Mouse (Mus musculus) forebrain, embryonic 12.5 days (tissue): ENCODE results near the gene Klhl23. TPM values are rescaled to one million over a fixed set of nuclear protein-coding genes. Genes with fewer than 3 reads are reported as not detected.
A peak's percentile ranks its signal among the peaks of the same experiment; 100 is the strongest.
"Not testable (repeated sequence)": the region's sequence is repeated elsewhere in the genome, so short reads cannot be mapped to it uniquely, and the experiment has no call there.

Experiments
- ATAC-seq: fragments of 200-750 bp; cut with Nextera tagmentation; 2 replicates; pipeline ENCODE4 v1.8.0; 2017; ENCODE audit warnings: moderate TSS enrichment; ENCODE audit not compliant: low FRiP score
- H3K27ac ChIP-seq: fragments of 300-500 bp; sonication (generic); 2 replicates; pipeline ENCODE4 v1.5.1; 2016; ENCODE audit warnings: mild to moderate bottlenecking
- H3K27me3 ChIP-seq: fragments of 300-500 bp; sonication (generic); 2 replicates; pipeline ENCODE4 v1.6.1; 2016; ENCODE audit warnings: mild to moderate bottlenecking
- H3K36me3 ChIP-seq: fragments of 300-500 bp; sonication (generic); replicated peaks from 2 replicates; pipeline ENCODE4 v1.6.1; 2016; ENCODE audit warnings: mild to moderate bottlenecking
- H3K4me1 ChIP-seq: fragments of 300-500 bp; sonication (generic); 2 replicates; pipeline ENCODE4 v1.6.1; 2016
- H3K4me2 ChIP-seq: fragments of 300-500 bp; sonication (generic); 2 replicates; pipeline ENCODE4 v1.6.1; 2016; ENCODE audit warnings: mild to moderate bottlenecking, moderate library complexity
- H3K4me3 ChIP-seq: fragments of 300-500 bp; sonication (generic); replicated peaks from 2 replicates; pipeline ENCODE4 v1.5.1; 2016; ENCODE audit warnings: mild to moderate bottlenecking
- H3K9ac ChIP-seq: fragments of 300-500 bp; sonication (generic); 2 replicates; pipeline ENCODE4 v1.6.1; 2016; ENCODE audit warnings: mild to moderate bottlenecking
- H3K9me3 ChIP-seq: fragments of 300-500 bp; sonication (generic); 2 replicates; pipeline ENCODE4 v1.6.1; 2016
- WGBS: fragments of 180-500 bp; shearing (Covaris S2); methylation state at CpG from one replicate; pipeline ENCODE4 v1.1.7; 2016; 5-methylcytosine and 5-hydroxymethylcytosine counted together
- polyA plus RNA-seq: library from polyadenylated mRNA; unstranded; fragments of >200 nt; fragmentation: Nextera tagmentation; extraction: Ambion mirVana; gene quantifications from 2 replicates; pipeline ENCODE4 v1.2.1, GENCODE M21; 2016

Gene Klhl23
- polyA plus RNA-seq, 1 experiment from 2014 or later: 47.9 TPM

- not testable (repeated sequence) for H3K36me3 ChIP-seq, H3K9me3 ChIP-seq, H3K4me3 ChIP-seq, H3K27ac ChIP-seq, H3K4me1 ChIP-seq, H3K27me3 ChIP-seq, ATAC-seq, H3K4me2 ChIP-seq, H3K9ac ChIP-seq
- 62% methylated on average over 7 of the region's 7 CpGs for WGBS
Observed at GRCm38 (mm10) chr2:69811349-69811748, 10.4 kb upstream of the Klhl23 start.

- H3K4me2 ChIP-seq: no peak overlapping the region
- no peak overlapping the region for H3K4me3 ChIP-seq
- 94% methylated on average over 5 of the region's 5 CpGs for WGBS
- no peak overlapping the region for H3K9ac ChIP-seq
- no peaks in the 10 kb centered on the region for H3K9me3 ChIP-seq
- no peak for ATAC-seq
- H3K36me3 ChIP-seq: no peaks in the 10 kb centered on the region
- peaks cover 2% of the 10 kb centered on the region; the same call in 1 of the 2 replicates for H3K4me1 ChIP-seq
- no peak overlapping the region for H3K27ac ChIP-seq
- H3K27me3 ChIP-seq: no peaks in the 10 kb centered on the region
Observed at GRCm38 (mm10) chr2:69816575-69816974, 5.2 kb upstream of the Klhl23 start.

GRCm38 (mm10) chr2:69818350-69819085 lies 3.2 kb upstream of the Klhl23 start:
- WGBS: 81% methylated on average over 9 of the region's 9 CpGs
- H3K27me3 ChIP-seq: no peaks in the 10 kb centered on the region
- ATAC-seq: no peak

GRCm38 (mm10) chr2:69820201-69820600 lies 1.5 kb upstream of the Klhl23 start:
- ATAC-seq: no peak
- Histone ChIP-seq H3K27me3 (no peaks in the 10 kb centered on the region), H3K4me3 (no peak overlapping the region), H3K9ac (no peak overlapping the region), H3K27ac (no peak overlapping the region), H3K9me3 (no peaks in the 10 kb centered on the region), H3K4me2 (no peak overlapping the region), H3K4me1 (peaks cover 24% of the 10 kb centered on the region), H3K36me3 (peaks cover 7% of the 10 kb centered on the region)
- WGBS: 70% methylated on average over 1 of the region's 1 CpGs

More at GRCm38 (mm10) chr2:69818350-69819085, 3.2 kb upstream of the Klhl23 start:
- Histone ChIP-seq H3K9ac (no peak overlapping the region), H3K9me3 (no peaks in the 10 kb centered on the region), H3K4me3 (no peak overlapping the region), H3K27ac (no peak overlapping the region), H3K36me3 (no peaks in the 10 kb centered on the region), H3K4me1 (peaks cover 12% of the 10 kb centered on the region), H3K4me2 (no peak overlapping the region)

- H3K9ac ChIP-seq: peak overlapping the region; percentile 97
- no peaks in the 10 kb centered on the region for H3K27me3 ChIP-seq
- no peaks in the 10 kb centered on the region for H3K9me3 ChIP-seq
- peak; percentile 85 for ATAC-seq
- peak overlapping the region; percentile 84 for H3K4me2 ChIP-seq
- peak overlapping the region; percentile 96 for H3K27ac ChIP-seq
- H3K4me1 ChIP-seq: peaks cover 34% of the 10 kb centered on the region
- peaks cover 7% of the 10 kb centered on the region for H3K36me3 ChIP-seq
- WGBS: under 1% methylated on average over 74 of the region's 80 CpGs
- H3K4me3 ChIP-seq: peak overlapping the region; percentile 91
Observed at GRCm38 (mm10) chr2:69822361-69823128, 801 bp downstream of the Klhl23 start.

GRCm38 (mm10) chr2:69823129-69823677 lies 1.5 kb downstream of the Klhl23 start:
- ATAC-seq: peak; percentile 87
- H3K4me1 ChIP-seq: peaks cover 38% of the 10 kb centered on the region
- H3K27ac ChIP-seq: peak overlapping the region; percentile 96
- no peaks in the 10 kb centered on the region for H3K27me3 ChIP-seq
- H3K9ac ChIP-seq: peak overlapping the region; percentile 97
- 1% methylated on average over 44 of the region's 45 CpGs for WGBS
- peak overlapping the region; percentile 91 for H3K4me3 ChIP-seq
- no peaks in the 10 kb centered on the region for H3K9me3 ChIP-seq
- H3K4me2 ChIP-seq: peak overlapping the region; percentile 84
- H3K36me3 ChIP-seq: peaks cover 8% of the 10 kb centered on the region

- Histone ChIP-seq H3K27me3 (no peaks in the 10 kb centered on the region), H3K4me3 (no peak overlapping the region), H3K9ac (no peak overlapping the region), H3K4me1 (peaks cover 39% of the 10 kb centered on the region), H3K36me3 (peaks cover 29% of the 10 kb centered on the region), H3K9me3 (no peaks in the 10 kb centered on the region), H3K27ac (no peak overlapping the region), H3K4me2 (no peak overlapping the region)
- ATAC-seq: no peak
- WGBS: 84% methylated on average over 10 of the region's 10 CpGs
Observed at GRCm38 (mm10) chr2:69825898-69826297, 4.2 kb downstream of the Klhl23 start.

- no peak for ATAC-seq
- peaks cover 39% of the 10 kb centered on the region for H3K4me1 ChIP-seq
- H3K9me3 ChIP-seq: no peaks in the 10 kb centered on the region
- H3K9ac ChIP-seq: no peak overlapping the region
- WGBS: 74% methylated on average over 2 of the region's 2 CpGs
- no peak overlapping the region for H3K4me2 ChIP-seq
- no peaks in the 10 kb centered on the region for H3K27me3 ChIP-seq
- H3K36me3 ChIP-seq: peaks cover 34% of the 10 kb centered on the region
- no peak overlapping the region for H3K4me3 ChIP-seq
- H3K27ac ChIP-seq: peak overlapping the region; percentile 5; the same call in 1 of the 2 replicates
Observed at GRCm38 (mm10) chr2:69826380-69826779, 4.6 kb downstream of the Klhl23 start.

- no peak for ATAC-seq
- H3K27ac ChIP-seq: no peak overlapping the region
- H3K4me2 ChIP-seq: no peak overlapping the region
- H3K9me3 ChIP-seq: no peaks in the 10 kb centered on the region
- H3K27me3 ChIP-seq: no peaks in the 10 kb centered on the region
- H3K36me3 ChIP-seq: peaks cover 43% of the 10 kb centered on the region
- 53% methylated on average over 7 of the region's 7 CpGs for WGBS
- no peak overlapping the region for H3K9ac ChIP-seq
- H3K4me1 ChIP-seq: peaks cover 30% of the 10 kb centered on the region
- H3K4me3 ChIP-seq: no peak overlapping the region
Observed at GRCm38 (mm10) chr2:69828031-69828430, 6.3 kb downstream of the Klhl23 start.

- ATAC-seq: no peak
- 92% methylated on average over 2 of the region's 2 CpGs for WGBS
- H3K36me3 ChIP-seq: peaks cover 55% of the 10 kb centered on the region
Observed at GRCm38 (mm10) chr2:69829680-69830079, 7.9 kb downstream of the Klhl23 start.

GRCm38 (mm10) chr2:69830116-69830515 lies 8.4 kb downstream of the Klhl23 start:
- Histone ChIP-seq H3K9me3 (no peaks in the 10 kb centered on the region), H3K4me2 (no peak overlapping the region), H3K4me1 (peaks cover 16% of the 10 kb centered on the region), H3K4me3 (no peak overlapping the region), H3K9ac (no peak overlapping the region), H3K27me3 (no peaks in the 10 kb centered on the region), H3K36me3 (peaks cover 55% of the 10 kb centered on the region), H3K27ac (no peak overlapping the region)
- WGBS: 91% methylated on average over 8 of the region's 8 CpGs
- no peak for ATAC-seq

More at GRCm38 (mm10) chr2:69829680-69830079, 7.9 kb downstream of the Klhl23 start:
- no peak overlapping the region for H3K4me3 ChIP-seq
- H3K9ac ChIP-seq: no peak overlapping the region
- H3K27me3 ChIP-seq: no peaks in the 10 kb centered on the region
- H3K4me1 ChIP-seq: peaks cover 17% of the 10 kb centered on the region
- no peak overlapping the region for H3K4me2 ChIP-seq
- no peaks in the 10 kb centered on the region for H3K9me3 ChIP-seq
- no peak overlapping the region for H3K27ac ChIP-seq

- Histone ChIP-seq H3K4me2 (no peak overlapping the region), H3K4me3 (no peak overlapping the region), H3K9me3 (no peaks in the 10 kb centered on the region), H3K27me3 (no peaks in the 10 kb centered on the region), H3K27ac (no peak overlapping the region), H3K9ac (no peak overlapping the region), H3K36me3 (peaks cover 31% of the 10 kb centered on the region), H3K4me1 (peaks cover 3% of the 10 kb centered on the region; the same call in 1 of the 2 replicates)
- 65% methylated on average over 7 of the region's 7 CpGs for WGBS
- ATAC-seq: peak; percentile 39; the same call in 1 of the 2 replicates
Observed at GRCm38 (mm10) chr2:69837244-69837967, 15.7 kb downstream of the Klhl23 start.
